Mouse (Mus musculus) hindbrain, embryonic 16.5 days (tissue): Measurements from ENCODE around the gene Bmyc. TPM values are rescaled to one million over a fixed set of nuclear protein-coding genes. Genes with fewer than 3 reads are reported as not detected.

Source experiments
- ATAC-seq: fragments of 200-750 bp; cut with Nextera tagmentation; 2 replicates; pipeline ENCODE4 v1.8.0; 2017; ENCODE audit warnings: moderate TSS enrichment, moderate library complexity
- H3K27ac ChIP-seq: fragments of 300-500 bp; sonication (generic); 2 replicates; pipeline ENCODE4 v1.5.1; 2014; ENCODE audit warnings: low read depth, mild to moderate bottlenecking, control low read depth, low read length, moderate library complexity
- H3K27me3 ChIP-seq: fragments of 300-500 bp; sonication (generic); replicated peaks from 2 replicates; pipeline ENCODE4 v1.6.1; 2014; ENCODE audit warnings: low read length; ENCODE audit not compliant: control insufficient read depth, insufficient read depth
- H3K36me3 ChIP-seq: fragments of 300-500 bp; sonication (generic); 2 replicates; pipeline ENCODE4 v1.6.1; 2014; ENCODE audit warnings: mild to moderate bottlenecking, low read length, moderate library complexity, mixed read lengths; ENCODE audit not compliant: control insufficient read depth, insufficient read depth
- H3K4me1 ChIP-seq: fragments of 300-500 bp; sonication (generic); 2 replicates; pipeline ENCODE4 v1.6.1; 2014; ENCODE audit warnings: low read depth, low read length; ENCODE audit not compliant: control insufficient read depth, insufficient read depth
- H3K4me2 ChIP-seq: fragments of 300-500 bp; sonication (generic); 2 replicates; pipeline ENCODE4 v1.6.1; 2014; ENCODE audit warnings: mild to moderate bottlenecking, low read length, control low read depth, moderate library complexity
- H3K4me3 ChIP-seq: fragments of 300-500 bp; sonication (generic); 2 replicates; pipeline ENCODE4 v1.5.1; 2014; ENCODE audit warnings: mild to moderate bottlenecking, low read length, control low read depth, moderate library complexity
- H3K9ac ChIP-seq: fragments of 300-500 bp; sonication (generic); 2 replicates; pipeline ENCODE4 v1.6.1; 2014; ENCODE audit warnings: low read depth, mild to moderate bottlenecking, control low read depth, low read length, moderate library complexity
- H3K9me3 ChIP-seq: fragments of 300-500 bp; sonication (generic); 2 replicates; pipeline ENCODE4 v1.6.1; 2014; ENCODE audit warnings: mild to moderate bottlenecking, low read length, moderate library complexity; ENCODE audit not compliant: control insufficient read depth
- WGBS: fragments of 180-500 bp; shearing (Covaris S2); extraction: QIAGEN DNeasy Blood & Tissue Kit; methylation state at CpG from one replicate; pipeline ENCODE4 v1.1.7; 2014; 5-methylcytosine and 5-hydroxymethylcytosine counted together
- polyA plus RNA-seq: library from polyadenylated mRNA; unstranded; fragments of >200 nt; fragmentation: Nextera tagmentation; extraction: Ambion mirVana; gene quantifications from 2 replicates; pipeline ENCODE4 v1.2.1, GENCODE M21; 2015

Bmyc gene
- polyA plus RNA-seq = 164 and 182 TPM in 2 replicates

DNA sequence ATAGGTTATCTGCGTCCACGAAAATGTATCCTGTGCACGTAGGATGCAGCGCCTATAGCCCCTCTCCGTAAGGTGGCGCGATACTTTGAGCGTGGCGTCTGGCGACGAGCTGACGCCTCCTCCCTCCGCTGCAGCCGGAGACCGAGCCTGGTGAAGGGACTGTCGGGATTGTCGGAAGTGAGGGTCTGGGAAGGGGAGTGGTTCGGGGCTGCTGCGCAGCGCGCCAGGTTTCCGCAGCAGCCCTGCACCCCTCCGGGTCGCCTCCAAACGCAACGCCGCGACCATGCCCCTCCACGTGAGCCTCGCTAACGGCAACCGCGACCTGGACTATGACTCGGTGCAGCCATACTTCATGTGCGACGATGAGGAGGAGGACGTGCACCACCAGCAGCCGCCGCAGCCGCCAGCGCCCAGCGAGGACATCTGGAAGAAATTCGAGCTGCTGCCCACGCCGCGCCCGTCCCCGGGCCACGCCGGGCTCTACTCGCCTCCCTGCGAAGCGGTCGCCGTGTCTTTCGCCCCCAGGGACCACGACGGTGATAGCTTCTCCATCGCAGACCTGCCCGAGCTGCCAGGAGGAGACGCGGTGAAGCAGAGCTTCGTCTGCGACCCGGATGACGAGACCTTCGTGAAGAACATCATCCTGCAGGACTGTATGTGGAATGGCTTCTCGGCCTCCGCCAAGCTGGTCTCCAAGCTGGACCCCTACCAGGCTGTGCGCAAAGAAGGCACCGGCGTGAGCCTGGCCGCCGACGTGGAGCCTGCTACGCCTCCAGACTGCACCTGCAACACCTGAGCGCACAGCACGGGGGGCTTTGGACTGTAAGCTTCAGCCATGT, at the start of gene Bmyc:
Gene Bmyc (plus strand): TSS at position 97 of the 839 bp plus-strand sequence.
- under 1% methylated on average over 76 of the region's 78 CpGs for WGBS
- peak; percentile 98 for ATAC-seq
- peak within 1 kb of the TSS; percentile 78 for H3K4me3 ChIP-seq

GRCm38 (mm10) chr2:25657246-25657645, 49.3 kb upstream of the Bmyc start:
- H3K4me1 ChIP-seq = no peaks in the 10 kb centered on the region
- no peak overlapping the region for H3K4me2 ChIP-seq
- no peak overlapping the region for H3K9ac ChIP-seq
- H3K27ac ChIP-seq = no peak overlapping the region
- H3K27me3 ChIP-seq = no peaks in the 10 kb centered on the region
- H3K36me3 ChIP-seq = no peaks in the 10 kb centered on the region
- H3K9me3 ChIP-seq = no peaks in the 10 kb centered on the region
- H3K4me3 ChIP-seq = no peak overlapping the region
- 77% methylated on average over 4 of the region's 4 CpGs for WGBS
- no peak for ATAC-seq

More for the DNA sequence above, at the start of gene Bmyc:
- H3K27ac ChIP-seq = peak within 1 kb of the TSS; percentile 92
- peaks cover 16% of the 10 kb centered on the region for H3K4me1 ChIP-seq
- H3K36me3 ChIP-seq = no peaks in the 10 kb centered on the region
- no peaks in the 10 kb centered on the region for H3K27me3 ChIP-seq
- H3K9ac ChIP-seq = peak within 1 kb of the TSS; percentile 88
- H3K9me3 ChIP-seq = no peaks in the 10 kb centered on the region
- peak within 1 kb of the TSS; percentile 67 for H3K4me2 ChIP-seq

DNA sequence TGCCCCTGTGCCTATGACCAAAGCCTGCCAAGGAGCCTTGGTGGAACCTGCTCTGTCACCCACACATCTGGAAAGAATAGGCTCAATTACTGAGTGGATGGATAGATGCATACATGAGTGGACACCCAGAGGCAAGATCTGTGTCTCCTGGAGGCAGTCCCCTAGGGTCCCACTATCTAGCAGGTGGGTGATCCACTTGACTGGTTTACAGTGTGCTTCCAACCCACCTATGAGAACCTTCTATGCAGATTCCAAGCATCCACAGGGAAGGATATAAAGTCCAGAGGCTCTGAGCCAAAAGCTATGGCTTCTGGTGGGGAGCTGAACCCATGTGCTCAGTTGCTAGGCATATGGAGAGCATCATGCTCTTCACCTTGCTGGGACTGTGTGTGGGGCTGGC, 48.9 kb upstream of the Bmyc start, which contains the start of gene Lcn5:
Gene Lcn5 (plus strand): TSS at position 301 of the 400 bp plus-strand sequence.
- Histone ChIP-seq H3K9ac (no peak within 1 kb of the TSS), H3K36me3 (no peaks in the 10 kb centered on the region)

GRCm38 (mm10) chr2:25660279-25660678, 46.3 kb upstream of the Bmyc start:
- WGBS = 86% methylated on average over 8 of the region's 8 CpGs
- H3K4me1 ChIP-seq = no peaks in the 10 kb centered on the region
- no peak overlapping the region for H3K4me2 ChIP-seq
- no peak overlapping the region for H3K9ac ChIP-seq
- no peaks in the 10 kb centered on the region for H3K36me3 ChIP-seq
- no peaks in the 10 kb centered on the region for H3K27me3 ChIP-seq
- H3K9me3 ChIP-seq = no peaks in the 10 kb centered on the region
- no peak overlapping the region for H3K4me3 ChIP-seq
- H3K27ac ChIP-seq = no peak overlapping the region
- ATAC-seq = no peak

More for the DNA sequence above, 48.9 kb upstream of the Bmyc start, which contains the start of gene Lcn5:
- Histone ChIP-seq H3K4me3 (no peak within 1 kb of the TSS), H3K4me2 (no peak within 1 kb of the TSS), H3K4me1 (no peaks in the 10 kb centered on the region), H3K27me3 (no peaks in the 10 kb centered on the region), H3K9me3 (no peaks in the 10 kb centered on the region), H3K27ac (no peak within 1 kb of the TSS)
- ATAC-seq = no peak

- H3K36me3 ChIP-seq = no peaks in the 10 kb centered on the region
- 88% methylated on average over 6 of the region's 6 CpGs for WGBS
- H3K4me2 ChIP-seq = no peak overlapping the region
- H3K9ac ChIP-seq = no peak overlapping the region
- no peaks in the 10 kb centered on the region for H3K27me3 ChIP-seq
- no peaks in the 10 kb centered on the region for H3K4me1 ChIP-seq
- no peak overlapping the region for H3K4me3 ChIP-seq
- ATAC-seq = no peak
- H3K9me3 ChIP-seq = no peaks in the 10 kb centered on the region
- H3K27ac ChIP-seq = no peak overlapping the region
These were observed 45.1 kb upstream of the Bmyc start for GRCm38 (mm10) chr2:25661245-25661970.

GRCm38 (mm10) chr2:25663511-25663910, 43.0 kb upstream of the Bmyc start:
- H3K9me3 ChIP-seq = no peaks in the 10 kb centered on the region
- H3K4me2 ChIP-seq = no peak overlapping the region
- no peak overlapping the region for H3K27ac ChIP-seq
- 57% methylated on average over 1 of the region's 1 CpGs for WGBS
- no peak overlapping the region for H3K4me3 ChIP-seq
- ATAC-seq = no peak
- no peaks in the 10 kb centered on the region for H3K36me3 ChIP-seq
- no peaks in the 10 kb centered on the region for H3K4me1 ChIP-seq
- H3K27me3 ChIP-seq = no peaks in the 10 kb centered on the region
- H3K9ac ChIP-seq = no peak overlapping the region

DNA sequence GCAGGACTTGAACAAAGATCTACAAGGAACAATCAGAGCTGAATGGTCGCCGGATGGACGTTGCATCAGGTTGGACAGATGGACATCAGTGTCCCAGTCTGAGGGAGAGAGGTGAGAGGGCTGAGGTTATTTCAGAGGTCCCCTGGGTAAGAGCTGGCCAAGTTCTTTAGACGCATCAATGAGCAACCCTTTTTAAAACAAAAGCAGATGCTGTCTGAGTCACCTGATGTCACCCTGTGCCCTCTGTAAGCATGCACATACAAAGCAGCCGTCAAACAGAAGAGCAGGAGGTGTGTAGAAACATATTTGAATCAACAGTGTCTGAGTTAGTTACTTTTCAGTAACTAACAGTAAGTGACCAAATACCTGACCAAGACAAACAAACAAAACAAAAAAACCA, 42.4 kb upstream of the Bmyc start:
- no peak for ATAC-seq
- no peak overlapping the region for H3K27ac ChIP-seq
- no peaks in the 10 kb centered on the region for H3K9me3 ChIP-seq
- no peak overlapping the region for H3K4me2 ChIP-seq
- 72% methylated on average over 5 of the region's 5 CpGs for WGBS
- H3K4me1 ChIP-seq = no peaks in the 10 kb centered on the region
- H3K36me3 ChIP-seq = no peaks in the 10 kb centered on the region
- no peak overlapping the region for H3K4me3 ChIP-seq
- no peaks in the 10 kb centered on the region for H3K27me3 ChIP-seq
- H3K9ac ChIP-seq = no peak overlapping the region

DNA sequence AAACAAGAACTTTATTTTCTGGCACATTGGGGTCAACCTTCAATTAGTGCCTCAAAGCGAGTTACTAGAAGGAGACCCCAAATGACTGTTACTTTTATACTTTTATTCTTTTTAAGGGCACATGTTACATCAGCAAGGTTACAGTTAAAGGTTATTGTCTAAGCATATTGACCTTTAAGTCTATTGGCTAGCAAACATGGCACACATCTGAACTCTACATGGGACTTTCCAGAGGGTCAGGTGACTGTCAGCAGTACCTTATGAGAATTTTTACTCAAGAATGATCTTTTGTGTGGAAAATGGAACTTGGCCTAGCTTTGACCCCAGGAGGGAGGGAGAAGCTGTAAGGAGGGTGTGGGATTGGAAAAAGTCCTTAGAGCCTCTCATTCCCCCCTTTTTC, 40.0 kb upstream of the Bmyc start:
- Histone ChIP-seq H3K9ac (no peak overlapping the region), H3K4me3 (no peak overlapping the region), H3K27ac (no peak overlapping the region), H3K4me1 (no peaks in the 10 kb centered on the region), H3K27me3 (no peaks in the 10 kb centered on the region), H3K36me3 (no peaks in the 10 kb centered on the region), H3K4me2 (no peak overlapping the region), H3K9me3 (no peaks in the 10 kb centered on the region)
- 81% methylated on average over 1 of the region's 1 CpGs for WGBS
- ATAC-seq = no peak

GRCm38 (mm10) chr2:25676486-25676885, 30.1 kb upstream of the Bmyc start, which contains the start of gene Lcn6:
TSS of gene Lcn6 (plus strand) at chr2:25676786.
- no peak within 1 kb of the TSS for H3K9ac ChIP-seq
- ATAC-seq = no peak
- WGBS = 95% methylated on average over 3 of the region's 3 CpGs

More at GRCm38 (mm10) chr2:25676486-25676885, 30.1 kb upstream of the Bmyc start, which contains the start of gene Lcn6:
- H3K4me1 ChIP-seq = no peaks in the 10 kb centered on the region
- H3K4me3 ChIP-seq = no peak within 1 kb of the TSS
- no peaks in the 10 kb centered on the region for H3K9me3 ChIP-seq
- no peak within 1 kb of the TSS for H3K27ac ChIP-seq
- H3K27me3 ChIP-seq = no peaks in the 10 kb centered on the region
- no peaks in the 10 kb centered on the region for H3K36me3 ChIP-seq
- H3K4me2 ChIP-seq = no peak within 1 kb of the TSS
